Mouse (Mus musculus) intestine, embryonic 16.5 days (tissue): ENCODE measurements at regions not wholly inside any gene's neighbourhood (a gene's known extent, or its start where the extent isn't known, plus 50 kb on each side); places are given as distances from the start of the nearest gene placed in this dataset.

ENCODE experiments used
- ATAC-seq: fragments of 200-750 bp; cut with Nextera tagmentation; 2 replicates; pipeline ENCODE4 v1.8.0; 2017; ENCODE audit warnings: moderate TSS enrichment, moderate library complexity
- H3K27ac ChIP-seq: fragments of 300-500 bp; sonication (generic); 2 replicates; pipeline ENCODE4 v1.5.1; 2014; ENCODE audit warnings: mild to moderate bottlenecking, low read length
- H3K27me3 ChIP-seq: fragments of 300-500 bp; sonication (generic); replicated peaks from 2 replicates; pipeline ENCODE4 v1.6.1; 2014; ENCODE audit warnings: low read length, control low read depth, mixed read lengths; ENCODE audit not compliant: control insufficient read depth, insufficient read depth
- H3K36me3 ChIP-seq: fragments of 300-500 bp; sonication (generic); 2 replicates; pipeline ENCODE4 v1.6.1; 2014; ENCODE audit warnings: low read length, control low read depth; ENCODE audit not compliant: control insufficient read depth, insufficient read depth
- H3K4me1 ChIP-seq: fragments of 300-500 bp; sonication (generic); 2 replicates; pipeline ENCODE4 v1.6.1; 2014; ENCODE audit warnings: low read length, control low read depth, mixed read lengths; ENCODE audit not compliant: control insufficient read depth, insufficient read depth
- H3K4me2 ChIP-seq: fragments of 300-500 bp; sonication (generic); 2 replicates; pipeline ENCODE4 v1.6.1; 2014; ENCODE audit warnings: low read depth, low read length, control low read depth
- H3K4me3 ChIP-seq: fragments of 300-500 bp; sonication (generic); 2 replicates; pipeline ENCODE4 v1.5.1; 2014; ENCODE audit warnings: mild to moderate bottlenecking, low read length
- H3K9ac ChIP-seq: fragments of 300-500 bp; sonication (generic); 2 replicates; pipeline ENCODE4 v1.6.1; 2014; ENCODE audit warnings: low read depth, low read length
- H3K9me3 ChIP-seq: fragments of 300-500 bp; sonication (generic); 2 replicates; pipeline ENCODE4 v1.6.1; 2016; ENCODE audit warnings: low read length, control low read depth; ENCODE audit not compliant: control insufficient read depth
- WGBS: fragments of 180-500 bp; shearing (Covaris S2); extraction: QIAGEN DNeasy Blood & Tissue Kit; methylation state at CpG from one replicate; pipeline ENCODE4 v1.1.7; 2014; 5-methylcytosine and 5-hydroxymethylcytosine counted together

DNA sequence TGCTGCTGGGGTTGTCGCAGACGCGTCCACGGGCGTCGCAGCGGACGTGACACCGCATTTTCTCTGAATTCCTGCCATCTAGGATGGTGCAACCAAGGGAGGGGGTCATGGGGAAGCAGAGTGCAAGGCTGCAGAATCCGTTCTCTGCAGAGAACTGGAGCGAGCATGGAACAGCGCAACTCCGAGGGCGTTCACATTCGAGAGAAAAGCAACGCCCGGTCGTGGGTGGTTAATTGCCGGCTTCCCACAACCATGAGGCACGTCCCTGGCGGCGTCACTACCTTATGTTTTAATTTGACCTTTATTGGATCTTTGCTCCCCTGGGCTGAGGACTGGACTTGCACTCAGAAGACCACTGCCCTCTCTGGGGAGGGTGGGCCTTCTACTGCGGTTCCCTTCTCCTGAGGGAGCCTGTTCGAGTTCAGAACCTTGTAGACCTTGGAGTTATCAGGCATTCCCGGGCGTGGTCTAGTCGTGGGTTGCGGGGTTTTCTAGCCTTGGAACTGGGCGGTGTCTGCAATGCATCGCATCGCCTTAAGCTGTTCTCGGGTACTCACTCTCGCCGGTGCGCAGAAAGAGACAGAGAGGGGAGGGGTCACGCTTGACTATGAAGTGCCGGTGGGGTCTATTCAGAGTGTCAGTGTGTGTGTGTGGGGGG is 175.6 kb upstream of the Topaz1 start:
- Histone ChIP-seq H3K27ac (no peak overlapping the region), H3K4me2 (peak overlapping the region; percentile 93), H3K9ac (peak overlapping the region; percentile 59; the same call in 1 of the 2 replicates), H3K4me3 (peak overlapping the region; percentile 55), H3K4me1 (peaks cover 32% of the 10 kb centered on the region), H3K36me3 (no peaks in the 10 kb centered on the region), H3K9me3 (no peaks in the 10 kb centered on the region), H3K27me3 (peaks cover 73% of the 10 kb centered on the region)
- no peak for ATAC-seq
- under 1% methylated on average over 37 of the region's 37 CpGs for WGBS

- peak overlapping the region; percentile 93 for H3K4me2 ChIP-seq
- no peak overlapping the region for H3K27ac ChIP-seq
- H3K27me3 ChIP-seq = peaks cover 67% of the 10 kb centered on the region
Observed at GRCm38 (mm10) chr9:122572060-122572835, 174.9 kb upstream of the Topaz1 start.

GRCm38 (mm10) chr9:122572836-122573267 is 174.3 kb upstream of the Topaz1 start:
- peak overlapping the region; percentile 55 for H3K4me3 ChIP-seq
- H3K36me3 ChIP-seq = no peaks in the 10 kb centered on the region
- no peak overlapping the region for H3K27ac ChIP-seq
- peaks cover 61% of the 10 kb centered on the region for H3K27me3 ChIP-seq
- peaks cover 32% of the 10 kb centered on the region for H3K4me1 ChIP-seq
- 3% methylated on average over 13 of the region's 13 CpGs for WGBS
- H3K4me2 ChIP-seq = peak overlapping the region; percentile 93
- no peak for ATAC-seq
- no peaks in the 10 kb centered on the region for H3K9me3 ChIP-seq
- peak overlapping the region; percentile 59; the same call in 1 of the 2 replicates for H3K9ac ChIP-seq

More at GRCm38 (mm10) chr9:122572060-122572835, 174.9 kb upstream of the Topaz1 start:
- Histone ChIP-seq H3K9me3 (no peaks in the 10 kb centered on the region), H3K4me1 (peaks cover 32% of the 10 kb centered on the region), H3K4me3 (peak overlapping the region; percentile 55), H3K36me3 (no peaks in the 10 kb centered on the region), H3K9ac (peak overlapping the region; percentile 59)
- under 1% methylated on average over 67 of the region's 68 CpGs for WGBS
- ATAC-seq = peak; percentile 80

- Histone ChIP-seq H3K4me3 (no peak overlapping the region), H3K9me3 (no peaks in the 10 kb centered on the region), H3K4me2 (no peak overlapping the region), H3K9ac (no peak overlapping the region), H3K4me1 (no peaks in the 10 kb centered on the region), H3K27me3 (no peaks in the 10 kb centered on the region), H3K27ac (no peak overlapping the region), H3K36me3 (no peaks in the 10 kb centered on the region)
- 73% methylated on average over 8 of the region's 8 CpGs for WGBS
- ATAC-seq = no peak
Observed at GRCm38 (mm10) chr9:122585228-122585627, 161.9 kb upstream of the Topaz1 start.

GRCm38 (mm10) chr9:122586421-122586820 is 160.7 kb upstream of the Topaz1 start:
- WGBS = 78% methylated on average over 6 of the region's 6 CpGs
- Histone ChIP-seq H3K9me3 (no peaks in the 10 kb centered on the region), H3K27me3 (no peaks in the 10 kb centered on the region), H3K4me1 (no peaks in the 10 kb centered on the region), H3K4me2 (no peak overlapping the region), H3K36me3 (no peaks in the 10 kb centered on the region), H3K27ac (no peak overlapping the region), H3K9ac (no peak overlapping the region), H3K4me3 (no peak overlapping the region)
- ATAC-seq = no peak

GRCm38 (mm10) chr9:122586986-122587385 is 160.2 kb upstream of the Topaz1 start:
- WGBS = 61% methylated on average over 5 of the region's 5 CpGs
- no peaks in the 10 kb centered on the region for H3K36me3 ChIP-seq
- no peak overlapping the region for H3K4me3 ChIP-seq
- no peak overlapping the region for H3K4me2 ChIP-seq
- no peaks in the 10 kb centered on the region for H3K9me3 ChIP-seq
- no peak overlapping the region for H3K9ac ChIP-seq
- H3K4me1 ChIP-seq = no peaks in the 10 kb centered on the region
- no peak overlapping the region for H3K27ac ChIP-seq
- ATAC-seq = no peak
- no peaks in the 10 kb centered on the region for H3K27me3 ChIP-seq

GRCm38 (mm10) chr9:122588246-122588645 is 158.9 kb upstream of the Topaz1 start:
- H3K36me3 ChIP-seq = no peaks in the 10 kb centered on the region
- H3K27me3 ChIP-seq = peaks cover 3% of the 10 kb centered on the region; the same call in 1 of the 2 replicates
- H3K27ac ChIP-seq = no peak overlapping the region
- no peak overlapping the region for H3K4me2 ChIP-seq
- H3K4me3 ChIP-seq = no peak overlapping the region
- no peaks in the 10 kb centered on the region for H3K9me3 ChIP-seq
- ATAC-seq = no peak
- no peaks in the 10 kb centered on the region for H3K4me1 ChIP-seq
- WGBS = 84% methylated on average over 8 of the region's 8 CpGs
- H3K9ac ChIP-seq = no peak overlapping the region

- Histone ChIP-seq H3K4me2 (no peak overlapping the region), H3K9me3 (no peaks in the 10 kb centered on the region), H3K4me3 (no peak overlapping the region), H3K27ac (no peak overlapping the region), H3K9ac (no peak overlapping the region), H3K4me1 (no peaks in the 10 kb centered on the region), H3K27me3 (peaks cover 25% of the 10 kb centered on the region), H3K36me3 (no peaks in the 10 kb centered on the region)
- ATAC-seq = no peak
- WGBS = 26% methylated on average over 7 of the region's 7 CpGs
Observed at GRCm38 (mm10) chr9:122592820-122593615, 154.1 kb upstream of the Topaz1 start.
